Mouse (Mus musculus) lung, adult 2 months (tissue): ENCODE data around the gene Thada.

Source experiments
- CTCF ChIP-seq: fragments of 200-500 bp; IDR thresholded peaks from 2 replicates; pipeline ENCODE4 v1.5.1; 2011; ENCODE audit warnings: mild to moderate bottlenecking, low read length, control low read depth; ENCODE audit not compliant: insufficient read depth
- POLR2A ChIP-seq: fragments of 200-500 bp; IDR thresholded peaks from 2 replicates; pipeline ENCODE4 v1.6.1; 2011; ENCODE audit warnings: low read depth, mild to moderate bottlenecking, control low read depth, low read length, borderline replicate concordance; ENCODE audit errors: extremely low read depth

GRCm38 (mm10) chr17:84239679-84240292 is 226.2 kb downstream of the Thada start:
- TF ChIP-seq POLR2A (no peak), CTCF (no peak)
